Mouse (Mus musculus) ES-E14 (cell line): ENCODE measurements at regions not wholly inside any gene's neighbourhood (a gene's known extent, or its start where the extent isn't known, plus 50 kb on each side); places are given as distances from the start of the nearest gene placed in this dataset.

Experiments
- DNase-seq: peaks from one replicate; pipeline ENCODE4 v3.0.0-alpha.2; 2013; ENCODE audit warnings: low read depth, low spot score
- H3K27ac ChIP-seq: 2 replicates; pipeline ENCODE4 v1.5.1; 2012; ENCODE audit warnings: low read depth, mild to moderate bottlenecking, low read length, moderate library complexity, mixed read lengths; ENCODE audit not compliant: poor library complexity, insufficient read depth, severe bottlenecking
- H3K36me3 ChIP-seq: 2 replicates; pipeline ENCODE4 v1.6.1; 2012; ENCODE audit warnings: mild to moderate bottlenecking, low read length, moderate library complexity, mixed read lengths; ENCODE audit not compliant: control insufficient read depth, poor library complexity, insufficient read depth, severe bottlenecking
- H3K4me1 ChIP-seq, 2 experiments: fragments of 150-350 bp in 1 of 2; sonication (generic) in 1 of 2; 2 replicates each; pipeline ENCODE4 v1.6.1; 2012; ENCODE audit warnings: low read length in 2 of 2, mild to moderate bottlenecking in 1 of 2, mixed read lengths in 1 of 2; ENCODE audit not compliant: control insufficient read depth in 2 of 2, insufficient read depth in 2 of 2, poor library complexity in 1 of 2
- H3K4me3 ChIP-seq, 2 experiments: fragments of 150-350 bp in 1 of 2; sonication (generic) in 1 of 2; 2 replicates each; pipeline ENCODE4 v1.5.1; 2012; ENCODE audit warnings: low read length in 2 of 2, low read depth in 1 of 2, mild to moderate bottlenecking in 1 of 2, mixed read lengths in 1 of 2; ENCODE audit not compliant: insufficient read depth in 1 of 2, poor library complexity in 1 of 2, severe bottlenecking in 1 of 2
- H3K9ac ChIP-seq: 2 replicates; pipeline ENCODE4 v1.6.1; 2012; ENCODE audit warnings: low read depth, mild to moderate bottlenecking, low read length, mixed read lengths; ENCODE audit not compliant: poor library complexity, insufficient read depth, severe bottlenecking
- H3K9me3 ChIP-seq: fragments of 150-350 bp; sonication (generic); 2 replicates; pipeline ENCODE4 v1.6.1; 2012; ENCODE audit warnings: low read depth, mild to moderate bottlenecking, low read length; ENCODE audit not compliant: control insufficient read depth, insufficient read depth
- CHD2 ChIP-seq: IDR thresholded peaks from 2 replicates; pipeline ENCODE4 v1.6.1; 2014; ENCODE audit warnings: mild to moderate bottlenecking, low read depth, low read length, inconsistent platforms
- HCFC1 ChIP-seq: IDR thresholded peaks from 2 replicates; pipeline ENCODE4 v1.6.1; 2012; ENCODE audit warnings: low read length, inconsistent platforms, borderline replicate concordance; ENCODE audit not compliant: insufficient read depth
- MAFK ChIP-seq: IDR thresholded peaks from 2 replicates; pipeline ENCODE4 v1.6.1; 2014; ENCODE audit warnings: mild to moderate bottlenecking, low read depth, low read length, inconsistent platforms; ENCODE audit not compliant: insufficient read depth
- ZC3H11A ChIP-seq: IDR thresholded peaks from 2 replicates; pipeline ENCODE4 v1.6.1; 2012; ENCODE audit warnings: low read depth, mild to moderate bottlenecking, inconsistent platforms, low read length, borderline replicate concordance
- ZNF384 ChIP-seq: IDR thresholded peaks from 2 replicates; pipeline ENCODE4 v1.6.1; 2012; ENCODE audit warnings: low read depth, low read length, inconsistent platforms
- in situ Hi-C, 2 experiments: fragments of 600-800 bp; cut with MboI; formaldehyde crosslinking; loops; one replicate each; pipeline ENCODE4 v1.15.1; 2025; ENCODE audit warnings: low sequenced_read_pairs in 2 of 2, inconsistent platforms in 1 of 2; ENCODE audit not compliant: unreplicated experiment in 2 of 2

GRCm38 (mm10) chr5:44416844-44417589 lies 190.6 kb upstream of the Tapt1 start:
- DNase-seq = no peak
- H3K9me3 ChIP-seq = no peaks in the 10 kb centered on the region
- H3K36me3 ChIP-seq = no peaks in the 10 kb centered on the region
- TF ChIP-seq ZNF384 (no peak), MAFK (no peak), ZC3H11A (no peak), HCFC1 (no peak), CHD2 (no peak)
- in situ Hi-C loops = no loop called here
- H3K27ac ChIP-seq = no peak overlapping the region
- H3K9ac ChIP-seq = no peak overlapping the region
- no peaks in the 10 kb centered on the region for H3K4me1 ChIP-seq
- H3K4me3 ChIP-seq = no peak overlapping the region

- DNase-seq = no peak
- Histone ChIP-seq H3K4me3 (no peak overlapping the region), H3K4me1 (no peaks in the 10 kb centered on the region), H3K9ac (no peak overlapping the region), H3K36me3 (no peaks in the 10 kb centered on the region), H3K27ac (no peak overlapping the region), H3K9me3 (no peaks in the 10 kb centered on the region)
- in situ Hi-C loops = no loop called here
- TF ChIP-seq MAFK (no peak), ZNF384 (no peak), CHD2 (no peak), ZC3H11A (no peak), HCFC1 (no peak)
Measured at GRCm38 (mm10) chr5:44414441-44414840, 188.0 kb upstream of the Tapt1 start.

DNA sequence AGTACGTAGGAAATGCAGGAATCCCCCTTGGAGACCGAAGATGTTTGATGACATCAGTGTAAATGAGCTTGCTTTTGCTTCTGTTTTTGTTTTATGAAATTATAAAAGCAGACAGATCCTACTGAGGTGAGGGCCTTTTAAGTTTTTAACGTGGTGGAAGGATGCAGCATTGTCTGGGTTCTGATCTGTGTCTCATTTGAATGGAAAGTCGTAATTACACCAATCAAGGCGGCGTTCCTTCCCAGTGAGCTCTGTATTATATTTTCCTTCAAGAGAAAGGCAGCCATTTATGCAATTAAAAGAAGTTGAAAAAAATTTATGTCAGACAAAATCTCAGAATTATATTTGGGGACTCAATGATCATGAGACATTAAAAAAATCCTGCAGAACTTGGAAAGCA lies 176.9 kb upstream of the Tapt1 start:
- TF ChIP-seq MAFK = no peak
- TF ChIP-seq ZNF384 = no peak
- TF ChIP-seq ZC3H11A = no peak
- no peak for TF ChIP-seq CHD2
- TF ChIP-seq HCFC1 = no peak
- no peak for DNase-seq

GRCm38 (mm10) chr5:44400573-44401332 lies 174.3 kb upstream of the Tapt1 start:
- H3K27ac ChIP-seq = no peak overlapping the region
- H3K9ac ChIP-seq = no peak overlapping the region
- in situ Hi-C loops = no loop called here
- no peak for TF ChIP-seq ZC3H11A
- no peak for TF ChIP-seq ZNF384
- no peak for TF ChIP-seq CHD2
- no peak for TF ChIP-seq MAFK
- TF ChIP-seq HCFC1 = no peak
- no peak overlapping the region for H3K4me3 ChIP-seq
- no peaks in the 10 kb centered on the region for H3K36me3 ChIP-seq
- no peaks in the 10 kb centered on the region for H3K9me3 ChIP-seq
- DNase-seq = no peak
- H3K4me1 ChIP-seq = no peaks in the 10 kb centered on the region

More for the DNA sequence above, 176.9 kb upstream of the Tapt1 start:
- Histone ChIP-seq H3K27ac (no peak overlapping the region), H3K9ac (no peak overlapping the region), H3K4me3 (no peak overlapping the region), H3K9me3 (no peaks in the 10 kb centered on the region), H3K4me1 (no peaks in the 10 kb centered on the region), H3K36me3 (no peaks in the 10 kb centered on the region)
- in situ Hi-C loops = no loop called here
